ENCODE assay signal across 15 mouse cellular contexts in the genomic region with DNA sequence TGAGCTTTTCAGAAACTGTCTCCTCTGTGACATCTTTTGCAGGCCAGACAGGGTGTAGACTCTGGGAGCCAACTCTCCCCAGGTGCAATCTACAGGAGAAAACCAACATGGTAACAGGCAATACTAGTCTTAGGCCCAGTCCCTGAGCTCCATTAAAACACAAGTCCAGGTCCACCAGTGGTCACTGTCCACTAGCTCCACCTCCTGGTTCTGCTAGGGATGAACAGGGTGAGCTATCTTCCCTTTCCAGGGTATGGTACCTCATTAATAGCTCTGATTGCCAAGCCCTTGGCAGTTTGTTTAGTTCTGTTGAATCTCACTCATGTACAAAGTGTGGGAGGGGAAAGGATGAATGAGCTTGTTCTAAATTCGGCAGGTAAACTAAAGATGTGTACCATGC.
DNase-seq lines count a peak whose midpoint lies in the region; ATAC-seq and TF ChIP-seq lines count a peak whose summit lies in the region.
"Had no signal": no experiment of that assay in that cellular context is flagged by ENCODE, and none has a peak within 500 bp of the region (broad histone marks: within the 10 kb centered on the region; RNA-seq: fewer than 3 reads in every experiment).

No protein-coding gene starts in this region.

- TF ChIP-seq CTCF in heart, postnatal 0 days (IDR thresholded peaks at IDR 0.05; ENCODE audit: low read depth), result peak; percentile 25
- 0 out of 2 replicates have a peak, but pooled peaks have one; percentile 6 for TF ChIP-seq CTCF in liver, embryonic 14.5 days (IDR thresholded peaks at IDR 0.05; ENCODE audit: low read depth)
- peak; percentile 15 for TF ChIP-seq CTCF in Patski (IDR thresholded peaks at IDR 0.05)
- no peak for TF ChIP-seq CTCF in forebrain, postnatal 0 days (IDR thresholded peaks at IDR 0.05; ENCODE audit: low read depth)

- CTCF ChIA-PET in Patski (lab: Charles Lee), result no interaction called here

- TF ChIP-seq EP300 in heart, postnatal 0 days (IDR thresholded peaks at IDR 0.05; ENCODE audit: low read depth), result no peak
- no peak for TF ChIP-seq EP300 in liver, embryonic 14.5 days (IDR thresholded peaks at IDR 0.05; ENCODE audit: low read depth)

- no peaks in the 10 kb centered on the region for H3K36me3 ChIP-seq in heart, postnatal 0 days (replicated peaks; ENCODE audit: control insufficient read depth, insufficient read depth, low read length)
- no peaks in the 10 kb centered on the region for H3K36me3 ChIP-seq in liver, embryonic 14.5 days (replicated peaks; ENCODE audit: control insufficient read depth, insufficient read depth, low read depth)
- no peaks in the 10 kb centered on the region for H3K36me3 ChIP-seq in liver, embryonic 11.5 days (ENCODE audit: control insufficient read depth, insufficient read depth, low read length)
- no peaks in the 10 kb centered on the region for H3K36me3 ChIP-seq in forebrain, postnatal 0 days (ENCODE audit: insufficient read depth)
- H3K36me3 ChIP-seq: G1E; midbrain, embryonic 12.5 days had no signal

- H3K9me3 ChIP-seq in heart, postnatal 0 days (replicated peaks; ENCODE audit: control insufficient read depth, low read length), result no peaks in the 10 kb centered on the region
- H3K9me3 ChIP-seq in liver, embryonic 14.5 days (ENCODE audit: control insufficient read depth, low read length), result no peaks in the 10 kb centered on the region
- no peaks in the 10 kb centered on the region for H3K9me3 ChIP-seq in liver, embryonic 11.5 days (ENCODE audit: control insufficient read depth, low read length)
- no peaks in the 10 kb centered on the region for H3K9me3 ChIP-seq in forebrain, postnatal 0 days (ENCODE audit: low read length)
- H3K9me3 ChIP-seq: midbrain, embryonic 12.5 days had no signal

- 64% methylated on average over 1 of the region's 1 CpGs for WGBS in heart, postnatal 0 days
- whole genome bisulfite sequencing in liver, embryonic 14.5 days (ENCODE audit: insufficient replicate concordance), result 41% methylated on average over 1 of the region's 1 CpGs
- 64% methylated on average over 1 of the region's 1 CpGs for WGBS in liver, embryonic 11.5 days
- WGBS in forebrain, postnatal 0 days, result 71% methylated on average over 1 of the region's 1 CpGs

- intact Hi-C loops in heart, postnatal 25 days (cut with DNase I), result no loop called here

- no peak for ATAC-seq in heart, postnatal 0 days (ENCODE audit: insufficient read depth, low read depth)
- ATAC-seq in liver, embryonic 14.5 days (ENCODE audit: insufficient read depth), result no peak
- ATAC-seq in liver, embryonic 11.5 days (replicated peaks; ENCODE audit: low FRiP score), result no peak
- no peak for ATAC-seq in Patski
- no peak for ATAC-seq in forebrain, postnatal 0 days

- peak; percentile 25 for DNase-seq in adrenal gland, postnatal 14 days
- DNase-seq in adrenal gland, postnatal 4 days (ENCODE audit: low spot score in 2 of 2), result no peak
- no peak for DNase-seq in heart, postnatal 0 days (ENCODE audit: low spot score)
- DNase-seq in heart, postnatal 25 days (ENCODE audit: low spot score), result no peak
- no peak for DNase-seq in liver, embryonic 14.5 days (ENCODE audit: low read depth in 3 of 3, low spot score in 3 of 3)
- DNase-seq in liver, embryonic 11.5 days (ENCODE audit: low spot score), result no peak
- DNase-seq in Patski (ENCODE audit: low read depth, low spot score), result no peak
- no peak for DNase-seq in forebrain, postnatal 0 days
- DNase-seq: heart, postnatal 10 days; kidney, postnatal 25 days; layer of hippocampus, postnatal 36 days; right cerebral cortex, postnatal 4 days; thymus, adult 2 months had no signal

- H3K4me3 ChIP-seq in heart, postnatal 0 days (ENCODE audit: low read depth, low read length), result no peak overlapping the region
- no peak overlapping the region for H3K4me3 ChIP-seq in liver, embryonic 14.5 days (ENCODE audit: insufficient read depth in 1 of 2, low read depth in 2 of 2, low read length in 2 of 2)
- H3K4me3 ChIP-seq in liver, embryonic 11.5 days (ENCODE audit: low read depth, low read length), result no peak overlapping the region
- H3K4me3 ChIP-seq in forebrain, postnatal 0 days (ENCODE audit: low read depth, low read length), result no peak overlapping the region
- H3K4me3 ChIP-seq: midbrain, embryonic 12.5 days had no signal

- H3K27ac ChIP-seq in heart, postnatal 0 days (ENCODE audit: low read depth), result no peak overlapping the region
- H3K27ac ChIP-seq in liver, embryonic 14.5 days, result no peak overlapping the region
- no peak overlapping the region for H3K27ac ChIP-seq in liver, embryonic 11.5 days (ENCODE audit: low read depth, low read length)
- H3K27ac ChIP-seq in forebrain, postnatal 0 days (ENCODE audit: low read depth, low read length), result no peak overlapping the region
- H3K27ac ChIP-seq: midbrain, embryonic 12.5 days had no signal

- H3K4me1 ChIP-seq in heart, postnatal 0 days (ENCODE audit: control insufficient read depth, insufficient read depth), result no peaks in the 10 kb centered on the region
- H3K4me1 ChIP-seq in liver, embryonic 14.5 days (replicated peaks; ENCODE audit: control insufficient read depth in 2 of 2, insufficient read depth in 2 of 2, low read length in 1 of 2), result no peaks in the 10 kb centered on the region
- H3K4me1 ChIP-seq in liver, embryonic 11.5 days (replicated peaks; ENCODE audit: control insufficient read depth, insufficient read depth, low read length), result no peaks in the 10 kb centered on the region
- no peaks in the 10 kb centered on the region for H3K4me1 ChIP-seq in forebrain, postnatal 0 days (ENCODE audit: insufficient read depth)
- H3K4me1 ChIP-seq: midbrain, embryonic 12.5 days had no signal

- no peak overlapping the region for H3K9ac ChIP-seq in heart, postnatal 0 days (replicated peaks; ENCODE audit: low read depth, low read length)
- no peak overlapping the region for H3K9ac ChIP-seq in liver, embryonic 14.5 days (replicated peaks)
- H3K9ac ChIP-seq in liver, embryonic 11.5 days (ENCODE audit: low read depth, low read length), result no peak overlapping the region
- H3K9ac ChIP-seq in forebrain, postnatal 0 days, result no peak overlapping the region
- H3K9ac ChIP-seq: midbrain, embryonic 12.5 days had no signal

- H3K4me2 ChIP-seq in heart, postnatal 0 days (ENCODE audit: low read depth, low read length), result no peak overlapping the region
- no peak overlapping the region for H3K4me2 ChIP-seq in liver, embryonic 14.5 days (ENCODE audit: low read depth)
- no peak overlapping the region for H3K4me2 ChIP-seq in liver, embryonic 11.5 days
- H3K4me2 ChIP-seq in forebrain, postnatal 0 days (ENCODE audit: low read depth), result no peak overlapping the region
- H3K4me2 ChIP-seq: midbrain, embryonic 12.5 days had no signal

- H3K27me3 ChIP-seq in heart, postnatal 0 days (ENCODE audit: control insufficient read depth, insufficient read depth, low read length), result no peaks in the 10 kb centered on the region
- no peaks in the 10 kb centered on the region for H3K27me3 ChIP-seq in liver, embryonic 14.5 days (ENCODE audit: control insufficient read depth, insufficient read depth, low read length)
- no peaks in the 10 kb centered on the region for H3K27me3 ChIP-seq in liver, embryonic 11.5 days (replicated peaks; ENCODE audit: control insufficient read depth, insufficient read depth, low read length)
- peaks cover 31% of the 10 kb centered on the region for H3K27me3 ChIP-seq in Patski
- H3K27me3 ChIP-seq in forebrain, postnatal 0 days (ENCODE audit: insufficient read depth, low read length), result no peaks in the 10 kb centered on the region
- H3K27me3 ChIP-seq: midbrain, embryonic 12.5 days had no signal

- in situ Hi-C loops in Patski (cut with MboI; ENCODE audit: low pct_unique_long_range_greater_than_20kb), result no loop called here

- POLR2A ChIA-PET in Patski (lab: Charles Lee), result interaction anchor here (0.5 kb wide), 1 partner anchor 19 kb away, joined by 3 read pairs; no protein-coding TSS in a partner anchor
